Mouse (Mus musculus) large intestine, adult 2 months (tissue): Measurements from ENCODE around the gene Ext2. TPM values are rescaled to one million over a fixed set of nuclear protein-coding genes. Genes with fewer than 3 reads are reported as not detected.
A peak's percentile ranks its signal among the peaks of the same experiment; 100 is the strongest.

Experiments used
- DNase-seq: peaks from one replicate; pipeline ENCODE4 v3.0.0-alpha.2; 2012; ENCODE audit warnings: low read depth, low spot score
- WGBS: fragments of 180-500 bp; shearing (Covaris S2); methylation state at CpG from one replicate; pipeline ENCODE4 v1.1.7; 2018; 5-methylcytosine and 5-hydroxymethylcytosine counted together
- polyA plus RNA-seq: library from polyadenylated mRNA; depleted of rRNA; stranded (reverse); fragments of >200 nt; gene quantifications from 2 replicates; pipeline ENCODE4 v1.2.3, GENCODE M21; 2012

The Ext2 gene
- polyA plus RNA-seq, 1 experiment, result 29.6 TPM

GRCm38 (mm10) chr2:93746620-93747019 lies 75.7 kb downstream of the Ext2 start:
- 86% methylated on average over 4 of the region's 4 CpGs for WGBS
- no peak for DNase-seq

DNA sequence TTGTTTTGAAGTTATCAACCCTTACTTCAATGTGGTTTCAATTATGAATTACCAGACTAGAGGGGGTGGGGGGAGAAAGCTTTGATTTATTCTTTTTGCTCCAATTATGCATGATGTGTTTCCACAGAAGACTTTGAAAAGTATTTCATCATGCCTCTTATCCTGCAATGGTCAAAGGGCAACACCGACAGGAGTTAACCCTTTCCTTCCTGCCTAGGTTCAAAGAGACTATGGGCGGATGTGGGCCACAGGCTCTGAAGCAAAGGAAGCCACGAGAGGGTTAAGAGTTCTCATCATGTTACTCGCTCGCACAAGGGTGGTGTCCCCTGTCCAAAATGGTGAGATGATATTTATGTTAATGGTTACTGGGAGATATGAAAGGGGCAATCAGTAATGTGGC lies 76.2 kb downstream of the Ext2 start:
- no peak for DNase-seq
- 69% methylated on average over 5 of the region's 5 CpGs for WGBS

DNA sequence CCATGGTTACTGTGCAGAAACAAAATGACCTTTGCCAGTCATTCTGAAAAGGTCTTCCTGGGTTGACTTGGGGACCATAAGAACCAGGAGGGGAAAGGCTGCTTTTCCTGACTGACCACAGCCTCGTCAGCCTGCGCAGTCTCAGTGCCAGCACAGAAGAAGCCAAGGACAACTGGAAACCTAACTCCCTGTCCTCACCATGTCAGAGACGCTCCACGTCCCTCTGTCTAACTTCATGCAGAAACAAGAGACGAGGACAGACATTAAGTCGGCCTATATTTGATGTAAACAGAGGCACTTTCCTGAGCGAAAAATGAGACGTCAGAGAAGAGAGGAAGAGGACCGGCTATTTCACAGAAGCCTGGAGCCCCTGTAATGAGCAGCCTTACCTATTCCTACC lies 76.6 kb downstream of the Ext2 start:
- no peak for DNase-seq
- WGBS, result 87% methylated on average over 9 of the region's 9 CpGs

GRCm38 (mm10) chr2:93744346-93745229 lies 77.8 kb downstream of the Ext2 start:
- WGBS, result 53% methylated on average over 11 of the region's 11 CpGs
- DNase-seq, result no peak

DNA sequence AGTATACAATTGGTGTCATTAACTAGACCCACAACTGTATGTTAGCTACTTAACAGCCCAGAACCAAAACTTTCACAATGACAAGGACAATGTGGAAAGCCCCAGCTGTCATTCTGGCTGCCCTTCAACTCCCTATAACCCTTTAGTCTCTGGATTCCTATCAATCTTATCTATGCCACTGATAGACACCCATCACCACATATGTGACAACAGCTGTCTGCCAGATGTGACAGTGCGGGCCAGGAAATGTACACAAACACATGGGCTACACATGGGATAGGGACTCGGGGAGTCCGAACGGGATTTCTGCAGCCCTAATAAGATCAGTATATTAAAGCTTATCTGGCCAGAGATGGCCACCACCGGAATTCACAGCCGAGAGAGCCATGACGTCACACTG lies 80.7 kb downstream of the Ext2 start:
- no peak for DNase-seq
- WGBS, result 79% methylated on average over 7 of the region's 7 CpGs

GRCm38 (mm10) chr2:93739044-93739569 lies 83.3 kb downstream of the Ext2 start:
- no peak for DNase-seq
- WGBS, result 36% methylated on average over 5 of the region's 5 CpGs

- WGBS, result 78% methylated on average over 8 of the region's 8 CpGs
- DNase-seq, result no peak
These were observed 85.2 kb downstream of the Ext2 start for GRCm38 (mm10) chr2:93737146-93737545.

DNA sequence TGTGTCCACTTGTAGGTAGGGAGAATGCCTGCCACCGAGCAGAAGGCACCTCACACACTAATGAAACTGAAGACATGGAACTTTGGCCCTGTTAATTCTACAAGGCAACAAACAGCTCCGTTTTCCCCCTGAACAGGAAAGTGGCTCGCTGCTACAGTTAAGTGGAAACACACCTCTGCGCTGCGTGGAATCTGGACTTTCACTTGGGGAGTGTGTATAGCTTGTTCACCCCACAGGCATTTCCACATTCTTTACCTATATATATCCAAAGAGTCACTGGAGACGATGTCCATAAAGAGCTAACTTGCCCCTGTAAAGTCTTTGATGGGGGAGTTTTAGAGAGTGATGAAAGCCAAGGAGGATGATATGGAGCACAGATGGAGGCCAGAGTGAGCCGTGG lies 89.7 kb downstream of the Ext2 start:
- DNase-seq, result peak; percentile 33
- WGBS, result 27% methylated on average over 7 of the region's 7 CpGs

- WGBS, result 90% methylated on average over 11 of the region's 11 CpGs
- no peak for DNase-seq
These were observed 92.8 kb downstream of the Ext2 start for GRCm38 (mm10) chr2:93729585-93729984.

- 29% methylated on average over 2 of the region's 2 CpGs for WGBS
- DNase-seq, result peak; percentile 69
These were observed 99.1 kb downstream of the Ext2 start for GRCm38 (mm10) chr2:93723138-93723744.

DNA sequence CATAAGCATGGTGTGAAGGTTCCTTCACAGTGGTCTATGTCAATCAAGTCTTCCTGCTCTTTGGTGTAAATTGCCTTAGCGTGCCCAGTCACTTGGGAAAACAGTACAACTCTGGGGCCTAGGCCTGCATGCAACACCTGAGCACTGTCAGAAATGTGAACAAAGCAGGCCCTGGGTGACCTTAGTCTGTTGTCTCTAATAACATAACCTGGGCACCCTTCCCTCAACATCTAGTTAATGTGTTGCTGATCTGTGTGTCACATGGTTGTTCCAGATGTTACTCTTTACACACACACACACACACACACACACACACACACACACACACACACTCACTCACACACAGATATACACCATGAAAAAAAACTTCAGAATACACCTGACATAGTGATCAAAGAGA lies 101.4 kb downstream of the Ext2 start:
- DNase-seq, result no peak
- 60% methylated on average over 1 of the region's 1 CpGs for WGBS

DNA sequence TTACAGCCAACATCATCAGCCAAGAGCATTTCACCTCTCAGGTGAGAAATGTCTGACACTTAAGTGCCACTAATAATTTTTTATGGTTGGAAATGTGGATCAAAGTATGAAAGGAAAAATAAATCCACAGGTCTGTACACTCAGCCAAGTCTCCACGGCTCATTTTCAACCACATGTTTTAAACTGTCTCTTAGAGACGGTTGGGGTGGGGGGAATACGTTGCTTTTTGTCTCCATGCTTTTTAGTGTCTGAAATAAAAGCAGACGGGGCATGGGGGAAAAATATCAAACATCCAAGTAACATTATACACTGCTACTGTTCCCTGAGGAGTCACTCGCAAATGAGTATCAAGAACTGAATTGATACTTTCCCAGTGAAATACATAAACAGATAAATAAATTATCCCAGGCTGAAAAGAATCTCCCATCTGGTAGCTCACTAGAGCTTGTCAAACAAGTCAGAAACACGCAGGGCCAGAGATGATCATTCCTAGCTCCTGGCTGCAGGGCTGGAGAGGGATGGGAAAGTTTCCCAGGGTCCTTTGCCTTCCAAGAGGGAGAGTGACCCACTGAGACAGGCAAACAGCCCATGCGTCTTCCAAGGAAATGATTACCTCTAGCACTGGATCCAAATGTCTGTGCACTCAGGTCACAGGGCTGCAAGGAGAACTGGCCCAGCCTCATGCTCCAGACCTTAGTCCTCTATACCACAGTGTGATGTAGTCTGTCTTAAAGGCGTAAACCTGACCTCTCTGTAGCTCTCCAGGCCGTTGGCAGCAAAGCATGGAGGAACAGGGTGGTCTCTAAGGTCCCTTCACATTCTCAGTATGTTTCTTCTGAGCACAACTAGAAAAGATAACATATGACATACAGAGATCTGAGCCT lies 102.3 kb downstream of the Ext2 start:
- 67% methylated on average over 9 of the region's 9 CpGs for WGBS
- DNase-seq, result no peak

- no peak for DNase-seq
These were observed 109.1 kb downstream of the Ext2 start for GRCm38 (mm10) chr2:93713267-93713666.

DNA sequence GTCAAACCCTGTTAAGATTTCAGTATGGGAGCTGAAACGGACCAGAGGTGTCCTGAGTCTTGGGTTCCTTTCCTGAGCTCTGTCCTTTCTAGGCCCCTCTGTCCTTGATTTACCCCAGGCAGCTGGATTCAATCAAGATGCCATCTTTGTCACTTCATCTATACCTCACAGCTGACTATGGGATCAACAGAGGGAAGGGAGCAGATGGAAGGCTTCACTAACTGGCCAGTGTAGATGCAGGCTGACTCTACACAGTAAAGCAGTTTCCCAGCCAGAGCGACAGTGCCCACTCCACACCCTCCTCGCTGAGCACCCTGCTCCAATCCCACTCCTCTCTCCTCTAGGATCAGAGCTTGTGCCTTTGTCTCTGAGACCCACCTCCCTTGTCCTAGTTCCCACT lies 110.9 kb downstream of the Ext2 start:
- no peak for DNase-seq
- 96% methylated on average over 3 of the region's 3 CpGs for WGBS

GRCm38 (mm10) chr2:93709696-93710095 lies 112.7 kb downstream of the Ext2 start:
- WGBS, result 57% methylated on average over 3 of the region's 3 CpGs
- DNase-seq, result no peak

DNA sequence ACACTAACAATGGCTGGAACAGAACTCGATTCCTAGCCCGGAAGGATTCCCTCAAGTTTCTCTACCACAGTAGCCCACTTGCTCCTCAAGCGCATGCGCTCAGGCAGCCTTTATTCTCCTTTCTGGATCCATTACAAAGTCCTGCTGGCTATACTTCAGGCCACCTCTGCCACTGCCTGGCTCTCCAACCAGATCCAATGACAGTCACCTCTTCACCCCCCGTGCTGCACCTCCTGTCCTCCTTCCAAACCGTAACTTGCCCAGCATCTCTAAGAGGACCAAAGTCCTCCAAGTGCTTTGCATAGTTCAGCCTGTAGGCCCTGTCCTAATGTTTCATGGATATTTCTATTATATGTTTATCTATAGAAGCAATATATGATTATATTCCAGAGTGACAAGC lies 113.1 kb downstream of the Ext2 start:
- WGBS, result 93% methylated on average over 6 of the region's 6 CpGs
- DNase-seq, result no peak

DNA sequence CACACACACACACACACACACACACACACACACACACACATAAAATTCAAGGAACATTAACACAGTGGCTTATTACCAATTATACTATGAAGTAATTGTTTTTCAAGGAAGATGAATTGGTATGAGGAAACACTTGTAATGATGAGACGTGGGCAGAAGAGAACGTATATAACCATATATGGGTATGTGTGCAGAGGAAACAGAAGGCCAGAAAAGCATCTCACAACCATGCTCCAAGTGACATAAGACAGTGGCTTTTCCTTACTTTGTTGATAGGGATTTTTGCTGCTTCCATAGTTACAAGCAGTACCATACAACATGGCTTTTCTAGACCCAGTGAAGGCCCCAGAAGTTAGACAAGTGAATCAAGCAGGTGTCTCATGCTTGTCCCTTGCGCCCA lies 115.5 kb downstream of the Ext2 start:
- no peak for DNase-seq
- WGBS, result 82% methylated on average over 3 of the region's 3 CpGs

DNA sequence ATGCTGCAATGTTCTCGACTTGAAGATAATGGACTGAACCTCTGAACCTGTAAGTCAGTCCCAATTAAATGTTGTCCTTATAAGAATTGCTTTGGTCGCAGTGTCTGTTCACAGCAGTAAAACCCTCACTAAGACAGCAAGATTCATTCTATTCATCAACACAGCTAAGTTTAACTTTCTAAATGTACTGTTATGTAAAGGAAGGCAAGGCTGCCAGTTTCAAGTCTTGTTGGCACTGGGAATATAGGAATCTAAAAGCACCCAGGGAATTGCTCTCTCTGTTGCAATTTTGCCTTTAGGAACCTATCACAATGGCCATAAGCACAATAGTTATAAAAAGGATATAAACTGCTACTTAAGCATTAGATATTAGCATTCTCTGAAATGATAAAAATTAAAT lies 116.0 kb downstream of the Ext2 start:
- WGBS, result 93% methylated on average over 2 of the region's 2 CpGs

DNA sequence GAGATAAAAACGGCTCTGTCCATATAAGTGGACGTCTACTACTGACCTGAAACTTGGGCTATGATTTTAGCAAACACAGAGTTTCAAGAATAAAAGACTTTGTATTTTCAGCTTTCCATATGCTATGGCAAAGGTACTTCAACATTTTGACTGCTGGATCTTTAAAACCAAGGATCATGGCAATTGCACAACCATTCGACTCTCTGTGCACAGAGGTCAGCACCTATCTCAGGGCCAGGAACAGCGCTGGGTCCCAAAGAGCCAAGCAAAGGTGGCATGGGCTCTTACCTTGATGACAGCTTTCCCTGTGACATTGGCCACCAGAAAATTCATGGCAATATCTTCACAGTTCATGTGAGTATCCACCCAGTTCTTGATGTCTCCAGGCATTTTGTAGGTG lies 118.2 kb downstream of the Ext2 start:
- WGBS, result 88% methylated on average over 4 of the region's 4 CpGs
- no peak for DNase-seq

More for the DNA sequence above, 116.0 kb downstream of the Ext2 start:
- DNase-seq, result no peak
